Mouse (Mus musculus) myocyte (in vitro differentiated cells): Measurements from ENCODE around the gene Kyat1. TPM values are rescaled to one million over a fixed set of nuclear protein-coding genes. Genes with fewer than 3 reads are reported as not detected.

Experiments used
- H3K27me3 ChIP-seq: one replicate; pipeline ENCODE4 v1.6.1; 2011; ENCODE audit not compliant: control insufficient read depth, insufficient read depth, insufficient read length
- H3K36me3 ChIP-seq: one replicate; pipeline ENCODE4 v1.6.1; 2011; ENCODE audit not compliant: control insufficient read depth, insufficient read depth
- H3K4me2 ChIP-seq: one replicate; pipeline ENCODE4 v1.6.1; 2011; ENCODE audit warnings: low read depth, control low read depth
- H3K4me3 ChIP-seq: one replicate; pipeline ENCODE4 v1.5.1; 2011; ENCODE audit warnings: mild to moderate bottlenecking, control low read depth, moderate library complexity
- H3K79me2 ChIP-seq: one replicate; pipeline ENCODE4 v1.6.1; 2011; ENCODE audit not compliant: control insufficient read depth, insufficient read depth
- H3ac ChIP-seq: one replicate; pipeline ENCODE4 v1.6.1; 2011; ENCODE audit not compliant: control insufficient read depth, insufficient read length
- CEBPB ChIP-seq: IDR thresholded peaks from 2 replicates; pipeline ENCODE4 v1.6.1; 2011; ENCODE audit warnings: mild to moderate bottlenecking, moderate library complexity; ENCODE audit not compliant: poor library complexity, insufficient read depth, severe bottlenecking
- E2F4 ChIP-seq: IDR thresholded peaks from one replicate; pipeline ENCODE4 v1.6.1; 2011; ENCODE audit warnings: mild to moderate bottlenecking, control low read depth, moderate library complexity; ENCODE audit not compliant: insufficient read depth
- MAX ChIP-seq: IDR thresholded peaks from one replicate; pipeline ENCODE4 v1.6.1; 2011; ENCODE audit warnings: low read depth, mild to moderate bottlenecking, control low read depth
- MYOD1 ChIP-seq, 3 experiments: IDR thresholded peaks; one replicate each; pipeline ENCODE4 v1.6.1; 2011; ENCODE audit warnings: control low read depth in 2 of 3, low read depth in 2 of 3, mild to moderate bottlenecking in 2 of 3, moderate library complexity in 1 of 3; ENCODE audit not compliant: insufficient read length in 2 of 3, control insufficient read depth in 1 of 3
- MYOG ChIP-seq, 3 experiments: IDR thresholded peaks; one replicate each; pipeline ENCODE4 v1.6.1; 2011; ENCODE audit warnings: control low read depth in 2 of 3, low read depth in 2 of 3, mild to moderate bottlenecking in 2 of 3; ENCODE audit not compliant: insufficient read length in 2 of 3, control insufficient read depth in 1 of 3, insufficient read depth in 1 of 3
- POLR2A ChIP-seq: IDR thresholded peaks from one replicate; pipeline ENCODE4 v1.6.1; 2011; ENCODE audit warnings: low read depth, mild to moderate bottlenecking, control low read depth, moderate library complexity; ENCODE audit not compliant: insufficient read length
- POLR2AphosphoS2 ChIP-seq: IDR thresholded peaks from one replicate; pipeline ENCODE4 v1.6.1; 2011; ENCODE audit warnings: low read depth, control low read depth; ENCODE audit not compliant: insufficient read length
- REST ChIP-seq: IDR thresholded peaks from one replicate; pipeline ENCODE4 v1.6.1; 2011; ENCODE audit warnings: mild to moderate bottlenecking, control low read depth, moderate library complexity; ENCODE audit not compliant: insufficient read depth, insufficient read length
- SRF ChIP-seq: IDR thresholded peaks from one replicate; pipeline ENCODE4 v1.6.1; 2011; ENCODE audit warnings: low read depth; ENCODE audit not compliant: control insufficient read depth, insufficient read length
- TCF12 ChIP-seq: IDR thresholded peaks from one replicate; pipeline ENCODE4 v1.6.1; 2011; ENCODE audit warnings: mild to moderate bottlenecking, control low read depth; ENCODE audit not compliant: poor library complexity, insufficient read depth, severe bottlenecking
- TCF3 ChIP-seq: IDR thresholded peaks from one replicate; pipeline ENCODE4 v1.6.1; 2011; ENCODE audit warnings: low read depth, control low read depth; ENCODE audit not compliant: insufficient read length
- USF1 ChIP-seq: IDR thresholded peaks from one replicate; pipeline ENCODE4 v1.6.1; 2011; ENCODE audit warnings: low read depth, mild to moderate bottlenecking, control low read depth, moderate library complexity
- polyA plus RNA-seq: library from polyadenylated mRNA; unstranded; fragments of >200 nt; fragmentation: generic; extraction: Trizol; gene quantifications from one replicate; pipeline ENCODE4 v1.2.1, GENCODE M21; 2012; ENCODE audit warnings: missing spikeins

The Kyat1 gene
- polyA plus RNA-seq, 1 experiment, result 11.3 TPM

DNA sequence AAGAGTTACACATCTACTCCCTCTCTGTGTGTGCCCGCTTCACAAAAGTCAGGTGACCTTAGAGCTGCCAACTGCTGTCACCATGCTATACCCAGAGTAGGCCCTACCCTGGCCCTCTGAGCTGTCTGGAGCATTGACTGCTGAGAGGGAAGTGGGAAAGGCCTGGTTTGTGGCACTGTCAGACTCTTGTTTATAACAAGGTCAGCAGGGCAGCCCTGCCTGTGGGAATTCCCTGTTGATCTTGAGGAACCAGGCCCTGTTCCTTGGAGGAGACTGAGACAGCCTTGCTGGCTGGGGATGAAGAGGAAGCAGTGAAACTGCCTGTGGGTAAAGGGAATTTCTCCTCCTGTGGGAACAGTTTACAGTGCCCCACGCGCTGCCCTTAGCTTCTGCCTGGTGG is 9.1 kb upstream of the Kyat1 start:
- no peak overlapping the region for H3ac ChIP-seq
- no peak overlapping the region for H3K4me3 ChIP-seq
- TF ChIP-seq USF1 (no peak), MYOG (IDR thresholded peaks at IDR 0.05; ENCODE audit: control insufficient read depth in 1 of 3, insufficient read depth in 1 of 3, insufficient read length in 2 of 3, low read depth in 2 of 3) (no peak), TCF12 (no peak), POLR2AphosphoS2 (no peak), E2F4 (no peak), POLR2A (no peak), SRF (no peak), CEBPB (no peak), TCF3 (no peak), REST (no peak), MAX (no peak), MYOD1 (IDR thresholded peaks at IDR 0.05; ENCODE audit: control insufficient read depth in 1 of 3, insufficient read length in 2 of 3, low read depth in 2 of 3) (no peak)

DNA sequence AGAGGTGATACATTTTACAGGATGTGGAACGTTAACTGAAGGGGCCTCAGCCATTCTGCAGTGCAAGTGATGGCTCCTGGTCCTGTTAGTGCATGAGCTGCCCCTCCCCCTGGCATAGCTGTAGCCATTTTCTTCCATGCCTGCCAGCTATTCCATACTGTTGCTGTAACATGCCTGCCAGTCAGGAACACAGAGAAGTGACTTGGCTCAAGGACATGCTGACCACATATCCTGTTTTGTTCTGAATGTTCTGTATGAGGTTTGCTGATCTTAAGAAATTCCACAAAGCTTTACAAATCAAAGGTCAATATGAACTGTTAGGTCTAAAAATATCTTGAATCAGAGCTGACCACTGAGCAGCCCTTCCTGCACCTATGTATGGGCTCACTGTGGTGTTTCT is 7.3 kb upstream of the Kyat1 start:
- Histone ChIP-seq H3K27me3 (peaks cover 4% of the 10 kb centered on the region), H3K79me2 (no peaks in the 10 kb centered on the region), H3K4me2 (no peak overlapping the region), H3K4me3 (no peak overlapping the region), H3K36me3 (no peaks in the 10 kb centered on the region), H3ac (no peak overlapping the region)
- TF ChIP-seq MYOD1 (IDR thresholded peaks at IDR 0.05; ENCODE audit: control insufficient read depth in 1 of 3, insufficient read length in 2 of 3, low read depth in 2 of 3) (no peak), POLR2AphosphoS2 (no peak), E2F4 (no peak), REST (no peak), SRF (no peak), TCF12 (no peak), CEBPB (no peak), TCF3 (no peak), MYOG (IDR thresholded peaks at IDR 0.05; ENCODE audit: control insufficient read depth in 1 of 3, insufficient read depth in 1 of 3, insufficient read length in 2 of 3, low read depth in 2 of 3) (no peak), POLR2A (no peak), USF1 (no peak), MAX (no peak)

More for the DNA sequence above, 9.1 kb upstream of the Kyat1 start:
- Histone ChIP-seq H3K4me2 (no peak overlapping the region), H3K27me3 (peaks cover 4% of the 10 kb centered on the region), H3K36me3 (no peaks in the 10 kb centered on the region), H3K79me2 (no peaks in the 10 kb centered on the region)

- H3K4me3 ChIP-seq, result no peak overlapping the region
- no peaks in the 10 kb centered on the region for H3K36me3 ChIP-seq
- H3K79me2 ChIP-seq, result no peaks in the 10 kb centered on the region
- H3ac ChIP-seq, result no peak overlapping the region
- no peak overlapping the region for H3K4me2 ChIP-seq
- no peak for TF ChIP-seq TCF3
- TF ChIP-seq REST, result no peak
- no peak for TF ChIP-seq POLR2AphosphoS2
- H3K27me3 ChIP-seq, result peaks cover 4% of the 10 kb centered on the region
These were observed 6.5 kb upstream of the Kyat1 start for GRCm38 (mm10) chr2:30212169-30212545.

- Histone ChIP-seq H3K27me3 (peaks cover 4% of the 10 kb centered on the region), H3ac (no peak overlapping the region), H3K4me3 (no peak overlapping the region), H3K36me3 (no peaks in the 10 kb centered on the region), H3K4me2 (no peak overlapping the region), H3K79me2 (no peaks in the 10 kb centered on the region)
- TF ChIP-seq SRF (no peak), CEBPB (no peak), TCF3 (no peak), E2F4 (no peak), MAX (no peak), REST (no peak), TCF12 (no peak), MYOD1 (IDR thresholded peaks at IDR 0.05; ENCODE audit: control insufficient read depth in 1 of 3, insufficient read length in 2 of 3, low read depth in 2 of 3) (no peak), USF1 (no peak), POLR2AphosphoS2 (no peak), POLR2A (no peak), MYOG (IDR thresholded peaks at IDR 0.05; ENCODE audit: control insufficient read depth in 1 of 3, insufficient read depth in 1 of 3, insufficient read length in 2 of 3, low read depth in 2 of 3) (no peak)
These were observed 5.9 kb upstream of the Kyat1 start for GRCm38 (mm10) chr2:30211408-30212168.

DNA sequence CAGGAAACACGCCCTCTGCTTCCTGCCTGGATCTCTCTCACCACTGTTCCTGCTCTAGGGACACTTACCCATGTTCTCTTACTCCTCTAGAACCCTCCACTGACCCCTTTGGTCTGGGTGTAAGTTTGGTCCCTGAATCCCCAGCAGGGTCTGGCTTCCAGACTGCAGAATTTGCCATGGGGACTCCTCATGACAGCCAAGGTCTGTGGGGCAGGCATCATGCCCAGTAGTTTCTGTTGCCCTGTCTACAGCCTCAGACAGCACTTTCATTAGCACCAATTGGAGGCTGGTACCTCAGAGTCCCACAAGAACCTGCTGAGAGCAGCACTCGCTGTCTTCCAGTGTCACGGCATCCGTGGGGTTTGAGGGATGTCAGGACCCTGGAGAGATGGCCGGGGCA is 2.2 kb upstream of the Kyat1 start:
- H3K27me3 ChIP-seq, result peaks cover 4% of the 10 kb centered on the region
- no peaks in the 10 kb centered on the region for H3K79me2 ChIP-seq
- H3K4me2 ChIP-seq, result no peak overlapping the region
- no peaks in the 10 kb centered on the region for H3K36me3 ChIP-seq
- H3K4me3 ChIP-seq, result no peak overlapping the region
- H3ac ChIP-seq, result no peak overlapping the region
- TF ChIP-seq POLR2AphosphoS2, result no peak
- TF ChIP-seq USF1, result no peak
- no peak for TF ChIP-seq REST
- TF ChIP-seq POLR2A, result no peak
- TF ChIP-seq TCF12, result no peak
- no peak for TF ChIP-seq MYOG (IDR thresholded peaks at IDR 0.05; ENCODE audit: control insufficient read depth in 1 of 3, insufficient read depth in 1 of 3, insufficient read length in 2 of 3, low read depth in 2 of 3)
- no peak for TF ChIP-seq MAX
- TF ChIP-seq MYOD1 (IDR thresholded peaks at IDR 0.05; ENCODE audit: control insufficient read depth in 1 of 3, insufficient read length in 2 of 3, low read depth in 2 of 3), result no peak
- TF ChIP-seq SRF, result no peak
- no peak for TF ChIP-seq TCF3
